Mouse (Mus musculus) liver, embryonic 11.5 days (tissue): ENCODE data around the gene Ap4s1. TPM values are rescaled to one million over a fixed set of nuclear protein-coding genes. Genes with fewer than 3 reads are reported as not detected.

Source experiments
- ATAC-seq: fragments of 200-750 bp; cut with Nextera tagmentation; replicated peaks from 2 replicates; pipeline ENCODE4 v1.8.0; 2017; ENCODE audit warnings: moderate number of reproducible peaks, mild to moderate bottlenecking, moderate TSS enrichment, moderate library complexity; ENCODE audit not compliant: low FRiP score
- DNase-seq: peaks from one replicate; pipeline ENCODE4 v3.0.0-alpha.2; 2017; ENCODE audit warnings: low spot score
- H3K27ac ChIP-seq: fragments of 300-500 bp; sonication (generic); 2 replicates; pipeline ENCODE4 v1.5.1; 2014; ENCODE audit warnings: mild to moderate bottlenecking, low read depth, low read length, control low read depth
- H3K27me3 ChIP-seq: fragments of 300-500 bp; sonication (generic); replicated peaks from 2 replicates; pipeline ENCODE4 v1.6.1; 2014; ENCODE audit warnings: low read length, mixed read lengths; ENCODE audit not compliant: control insufficient read depth, insufficient read depth
- H3K36me3 ChIP-seq: fragments of 300-500 bp; sonication (generic); 2 replicates; pipeline ENCODE4 v1.6.1; 2014; ENCODE audit warnings: mild to moderate bottlenecking, low read length, moderate library complexity, mixed read lengths; ENCODE audit not compliant: control insufficient read depth, insufficient read depth
- H3K4me1 ChIP-seq: fragments of 300-500 bp; sonication (generic); replicated peaks from 2 replicates; pipeline ENCODE4 v1.6.1; 2014; ENCODE audit warnings: low read length, mixed read lengths; ENCODE audit not compliant: control insufficient read depth, insufficient read depth
- H3K4me2 ChIP-seq: fragments of 300-500 bp; sonication (generic); 2 replicates; pipeline ENCODE4 v1.6.1; 2014; ENCODE audit warnings: mild to moderate bottlenecking, control low read depth, moderate library complexity
- H3K4me3 ChIP-seq: fragments of 300-500 bp; sonication (generic); 2 replicates; pipeline ENCODE4 v1.5.1; 2014; ENCODE audit warnings: low read depth, low read length, control low read depth
- H3K9ac ChIP-seq: fragments of 300-500 bp; sonication (generic); 2 replicates; pipeline ENCODE4 v1.6.1; 2014; ENCODE audit warnings: low read depth, low read length, control low read depth
- H3K9me3 ChIP-seq: fragments of 300-500 bp; sonication (generic); 2 replicates; pipeline ENCODE4 v1.6.1; 2016; ENCODE audit warnings: low read length, inconsistent platforms, mixed read lengths; ENCODE audit not compliant: control insufficient read depth
- WGBS: fragments of 180-500 bp; shearing (Covaris S2); extraction: QIAGEN DNeasy Blood & Tissue Kit; methylation state at CpG from one replicate; pipeline ENCODE4 v1.1.7; 2014; 5-methylcytosine and 5-hydroxymethylcytosine counted together
- polyA plus RNA-seq: library from polyadenylated mRNA; unstranded; fragments of >200 nt; fragmentation: Nextera tagmentation; extraction: Ambion mirVana; gene quantifications from 2 replicates; pipeline ENCODE4 v1.2.1, GENCODE M21; 2014

Gene Ap4s1
- polyA plus RNA-seq, 1 experiment from 2014 or later = 26.5 TPM

- ATAC-seq = no peak
- 69% methylated on average over 3 of the region's 3 CpGs for WGBS
- Histone ChIP-seq H3K4me3 (no peak overlapping the region), H3K9ac (no peak overlapping the region), H3K9me3 (no peaks in the 10 kb centered on the region), H3K4me2 (no peak overlapping the region), H3K27ac (no peak overlapping the region), H3K27me3 (no peaks in the 10 kb centered on the region), H3K4me1 (0 out of 2 replicates have a peak, but pooled peaks cover 5% of the 10 kb centered on the region), H3K36me3 (no peaks in the 10 kb centered on the region)
- DNase-seq = no peak
Observed at GRCm38 (mm10) chr12:51736381-51736780, 45.5 kb downstream of the Ap4s1 start.

DNA sequence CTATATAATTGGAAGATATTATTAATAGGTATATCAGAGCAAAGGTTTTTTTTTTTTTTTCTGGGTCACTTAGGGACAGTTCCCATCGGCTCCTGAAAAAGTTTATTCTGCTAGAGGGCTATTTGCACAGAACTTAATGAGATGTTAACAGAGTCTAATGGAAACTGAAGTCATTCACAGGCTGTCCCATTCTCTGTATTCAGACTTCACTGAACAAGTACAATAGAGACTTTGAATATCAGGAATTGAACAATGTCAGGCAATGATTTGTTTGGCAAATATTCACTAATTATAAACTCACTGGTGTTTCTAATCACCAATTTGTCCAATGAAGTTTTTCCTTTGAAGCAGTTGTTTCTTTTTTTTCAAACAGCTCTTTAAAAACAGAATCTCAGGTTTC is 46.0 kb downstream of the Ap4s1 start:
- H3K27ac ChIP-seq = no peak overlapping the region

DNA sequence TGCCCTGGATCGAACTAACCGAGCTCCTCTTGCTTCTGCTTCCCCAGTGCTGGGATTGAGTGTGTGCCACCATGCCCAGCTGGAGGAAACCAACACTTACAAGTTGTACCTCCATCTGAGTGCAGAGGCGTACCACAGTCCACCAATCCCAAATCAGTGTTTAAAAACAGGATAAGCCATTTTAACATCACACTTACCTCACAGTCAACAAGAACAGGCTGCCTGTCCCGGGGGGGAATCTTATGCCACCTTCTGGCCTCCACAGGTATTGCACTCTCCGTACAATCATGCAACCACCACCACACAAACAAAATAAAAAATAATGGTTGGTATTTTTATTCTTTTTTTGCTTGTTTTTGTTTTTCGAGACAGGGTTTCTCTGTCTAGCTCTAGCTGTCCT is 50.9 kb downstream of the Ap4s1 start:
- Histone ChIP-seq H3K4me2 (no peak overlapping the region), H3K9ac (no peak overlapping the region), H3K4me3 (no peak overlapping the region), H3K27me3 (no peaks in the 10 kb centered on the region), H3K36me3 (peaks cover 35% of the 10 kb centered on the region), H3K27ac (no peak overlapping the region), H3K9me3 (no peaks in the 10 kb centered on the region), H3K4me1 (no peaks in the 10 kb centered on the region)
- DNase-seq (no peak), ATAC-seq (no peak)
- WGBS = 74% methylated on average over 6 of the region's 6 CpGs

More for the DNA sequence above, 46.0 kb downstream of the Ap4s1 start:
- no peak for ATAC-seq
- H3K4me1 ChIP-seq = 0 out of 2 replicates have a peak, but pooled peaks cover 5% of the 10 kb centered on the region
- peaks cover 3% of the 10 kb centered on the region for H3K36me3 ChIP-seq
- no peaks in the 10 kb centered on the region for H3K27me3 ChIP-seq
- H3K4me3 ChIP-seq = no peak overlapping the region
- no peak overlapping the region for H3K4me2 ChIP-seq
- no peak overlapping the region for H3K9ac ChIP-seq
- DNase-seq = no peak
- 76% methylated on average over 1 of the region's 1 CpGs for WGBS
- no peaks in the 10 kb centered on the region for H3K9me3 ChIP-seq

DNA sequence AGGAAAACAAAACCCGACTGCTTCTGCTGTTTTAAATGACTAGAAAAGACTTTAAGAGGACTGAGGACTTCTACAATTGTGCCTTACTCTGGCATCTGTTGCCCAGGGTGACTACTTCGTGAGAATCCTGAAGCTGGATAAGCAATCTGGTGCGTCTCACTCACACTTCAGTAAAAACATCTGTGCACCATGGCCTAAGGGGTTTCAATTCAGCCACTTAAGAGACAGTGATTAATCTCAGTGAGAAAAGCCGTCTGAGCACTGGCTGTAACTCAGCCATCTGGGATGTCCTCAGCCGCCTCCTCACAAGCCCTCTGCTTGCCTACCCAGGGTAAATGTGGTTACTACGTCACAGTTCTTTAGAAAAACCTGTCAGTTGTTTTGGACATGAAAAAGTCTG is 54.1 kb downstream of the Ap4s1 start:
- Histone ChIP-seq H3K4me3 (no peak overlapping the region), H3K4me2 (no peak overlapping the region), H3K9ac (no peak overlapping the region), H3K4me1 (no peaks in the 10 kb centered on the region), H3K27ac (no peak overlapping the region), H3K36me3 (peaks cover 55% of the 10 kb centered on the region), H3K9me3 (no peaks in the 10 kb centered on the region), H3K27me3 (no peaks in the 10 kb centered on the region)
- ATAC-seq = no peak
- no peak for DNase-seq
- 76% methylated on average over 6 of the region's 6 CpGs for WGBS

GRCm38 (mm10) chr12:51747348-51747747 is 56.5 kb downstream of the Ap4s1 start:
- no peaks in the 10 kb centered on the region for H3K9me3 ChIP-seq
- DNase-seq (no peak), ATAC-seq (no peak)
- no peaks in the 10 kb centered on the region for H3K27me3 ChIP-seq
- H3K4me1 ChIP-seq = no peaks in the 10 kb centered on the region
- H3K27ac ChIP-seq = no peak overlapping the region
- no peak overlapping the region for H3K4me3 ChIP-seq
- no peak overlapping the region for H3K4me2 ChIP-seq
- H3K9ac ChIP-seq = no peak overlapping the region
- peaks cover 70% of the 10 kb centered on the region for H3K36me3 ChIP-seq
- 88% methylated on average over 2 of the region's 2 CpGs for whole genome bisulfite sequencing

- ATAC-seq (no peak), DNase-seq (no peak)
- H3K9me3 ChIP-seq = no peaks in the 10 kb centered on the region
- H3K4me2 ChIP-seq = no peak overlapping the region
- H3K27ac ChIP-seq = no peak overlapping the region
- H3K9ac ChIP-seq = no peak overlapping the region
- no peak overlapping the region for H3K4me3 ChIP-seq
- peaks cover 59% of the 10 kb centered on the region for H3K36me3 ChIP-seq
- H3K27me3 ChIP-seq = no peaks in the 10 kb centered on the region
- 94% methylated on average over 12 of the region's 12 CpGs for WGBS
- H3K4me1 ChIP-seq = no peaks in the 10 kb centered on the region
Observed at GRCm38 (mm10) chr12:51755938-51756598, 65.2 kb downstream of the Ap4s1 start.

DNA sequence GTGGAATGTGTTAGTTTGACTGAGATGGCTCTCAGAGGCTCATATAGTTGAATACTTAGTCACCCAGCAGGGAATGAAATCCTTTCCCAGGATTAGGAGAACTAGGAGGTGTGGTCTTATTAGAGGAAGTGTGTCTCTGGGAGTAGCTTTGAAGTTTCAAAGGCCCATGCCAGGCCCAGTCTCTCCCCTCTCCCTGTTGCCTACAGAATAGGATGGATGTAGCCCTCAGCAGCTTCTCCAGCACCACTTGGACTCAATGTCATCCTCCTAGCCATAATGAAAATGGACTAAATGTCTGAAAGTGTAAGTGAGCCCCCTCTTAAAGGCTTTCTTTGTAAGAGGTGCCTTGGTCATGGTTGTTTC is 65.7 kb downstream of the Ap4s1 start:
- H3K27me3 ChIP-seq = no peaks in the 10 kb centered on the region
- no peak for DNase-seq
- H3K9me3 ChIP-seq = no peaks in the 10 kb centered on the region
- no peak overlapping the region for H3K27ac ChIP-seq
- no peaks in the 10 kb centered on the region for H3K4me1 ChIP-seq
- no peak overlapping the region for H3K4me2 ChIP-seq
- no peak overlapping the region for H3K9ac ChIP-seq
- no peak for ATAC-seq
- peaks cover 54% of the 10 kb centered on the region for H3K36me3 ChIP-seq
- H3K4me3 ChIP-seq = no peak overlapping the region

- WGBS = 96% methylated on average over 3 of the region's 3 CpGs
- no peak overlapping the region for H3K9ac ChIP-seq
- DNase-seq = no peak
Observed at GRCm38 (mm10) chr12:51759374-51759773, 68.5 kb downstream of the Ap4s1 start.

GRCm38 (mm10) chr12:51767454-51767853 is 76.6 kb downstream of the Ap4s1 start:
- WGBS = 78% methylated on average over 4 of the region's 4 CpGs
- DNase-seq (no peak), ATAC-seq (no peak)
- H3K27ac ChIP-seq = no peak overlapping the region
- H3K9me3 ChIP-seq = no peaks in the 10 kb centered on the region
- no peak overlapping the region for H3K4me2 ChIP-seq
- no peaks in the 10 kb centered on the region for H3K27me3 ChIP-seq
- H3K4me3 ChIP-seq = no peak overlapping the region
- H3K4me1 ChIP-seq = no peaks in the 10 kb centered on the region
- peaks cover 45% of the 10 kb centered on the region for H3K36me3 ChIP-seq
- no peak overlapping the region for H3K9ac ChIP-seq

More at GRCm38 (mm10) chr12:51759374-51759773, 68.5 kb downstream of the Ap4s1 start:
- Histone ChIP-seq H3K4me3 (no peak overlapping the region), H3K4me2 (no peak overlapping the region), H3K27me3 (no peaks in the 10 kb centered on the region), H3K4me1 (no peaks in the 10 kb centered on the region), H3K9me3 (no peaks in the 10 kb centered on the region), H3K27ac (no peak overlapping the region), H3K36me3 (peaks cover 53% of the 10 kb centered on the region)
- ATAC-seq = no peak
